Mouse (Mus musculus): ENCODE results near the gene Tmem86a.
"Not testable (repeated sequence)": the region's sequence is repeated elsewhere in the genome, so short reads cannot be mapped to it uniquely, and the experiment has no call there.

Tmem86a gene

GRCm38 (mm10) chr7:47050366-47050765 lies at the start of gene Tmem86a:
Gene Tmem86a (plus strand): TSS chr7:47050601.
- DNase-seq (ENCODE audit: low read depth, low spot score): peak; percentile 98

- no peak for DNase-seq (ENCODE audit: low read depth, low spot score)
These were observed 49.8 kb upstream of the Tmem86a start for GRCm38 (mm10) chr7:47000644-47000983.

- DNase-seq (ENCODE audit: low read depth, low spot score): no peak
These were observed 49.1 kb upstream of the Tmem86a start for GRCm38 (mm10) chr7:47001125-47001899.

- no peak for DNase-seq (ENCODE audit: low read depth, low spot score)
These were observed 48.5 kb upstream of the Tmem86a start for GRCm38 (mm10) chr7:47001900-47002275.

- DNase-seq (ENCODE audit: low read depth, low spot score): no peak
These were observed 46.8 kb upstream of the Tmem86a start for GRCm38 (mm10) chr7:47003411-47004115.

GRCm38 (mm10) chr7:47007109-47007780 lies 43.2 kb upstream of the Tmem86a start:
- no peak for DNase-seq (ENCODE audit: low read depth, low spot score)

- DNase-seq (ENCODE audit: low read depth, low spot score): peak; percentile 87
These were observed 42.6 kb upstream of the Tmem86a start for GRCm38 (mm10) chr7:47007818-47008167.

GRCm38 (mm10) chr7:47008168-47008993 lies 42.0 kb upstream of the Tmem86a start, which contains the start of gene Spty2d1:
Gene Spty2d1 (minus strand): TSS chr7:47008411.
- peak; percentile 98 for DNase-seq (ENCODE audit: low read depth, low spot score)

GRCm38 (mm10) chr7:47013131-47013767 lies 37.2 kb upstream of the Tmem86a start:
- DNase-seq (ENCODE audit: low read depth, low spot score): no peak

- no peak for DNase-seq (ENCODE audit: low read depth, low spot score)
These were observed 35.6 kb upstream of the Tmem86a start for GRCm38 (mm10) chr7:47014564-47015389.

- DNase-seq (ENCODE audit: low read depth, low spot score): peak; percentile 97
These were observed 34.9 kb upstream of the Tmem86a start for GRCm38 (mm10) chr7:47015390-47016065.

GRCm38 (mm10) chr7:47016602-47017001 lies 33.8 kb upstream of the Tmem86a start:
- no peak for DNase-seq (ENCODE audit: low read depth, low spot score)

GRCm38 (mm10) chr7:47017146-47017545 lies 33.3 kb upstream of the Tmem86a start:
- DNase-seq (ENCODE audit: low read depth, low spot score): peak; percentile 39

- no peak for DNase-seq (ENCODE audit: low read depth, low spot score)
These were observed 30.8 kb upstream of the Tmem86a start for GRCm38 (mm10) chr7:47019641-47020040.

- DNase-seq (ENCODE audit: low read depth, low spot score): no peak
These were observed 29.4 kb upstream of the Tmem86a start for GRCm38 (mm10) chr7:47020956-47021355.

GRCm38 (mm10) chr7:47022482-47022881 lies 27.9 kb upstream of the Tmem86a start:
- DNase-seq (ENCODE audit: low read depth, low spot score): no peak

- DNase-seq (ENCODE audit: low read depth, low spot score): peak; percentile 89
These were observed 26.9 kb upstream of the Tmem86a start for GRCm38 (mm10) chr7:47023530-47023929.

- no peak for DNase-seq (ENCODE audit: low read depth, low spot score)
These were observed 25.9 kb upstream of the Tmem86a start for GRCm38 (mm10) chr7:47024454-47024853.

- no peak for DNase-seq (ENCODE audit: low read depth, low spot score)
These were observed 25.0 kb upstream of the Tmem86a start for GRCm38 (mm10) chr7:47025429-47025828.

GRCm38 (mm10) chr7:47026899-47027298 lies 23.5 kb upstream of the Tmem86a start:
- not testable (repeated sequence) for DNase-seq (ENCODE audit: low read depth, low spot score)
